Mouse (Mus musculus): ENCODE measurements around the gene Inafm2.

- TF ChIP-seq POLR2A (IDR thresholded peaks at IDR 0.05; ENCODE audit: borderline replicate concordance, control insufficient read depth, low read depth, low read length) (no peak), CTCF (IDR thresholded peaks at IDR 0.05; ENCODE audit: control insufficient read depth, insufficient read depth, low read length) (peak; percentile 33; the same call in 1 of the 2 replicates)
Measured at GRCm38 (mm10) chr2:118764094-118764831, 18.7 kb downstream of the Inafm2 start.
